Mouse (Mus musculus) neural tube, embryonic 14.5 days (tissue): Measurements from ENCODE around the gene Maml2. TPM values are rescaled to one million over a fixed set of nuclear protein-coding genes. Genes with fewer than 3 reads are reported as not detected.
A peak's percentile ranks its signal among the peaks of the same experiment; 100 is the strongest.

Source experiments
- ATAC-seq: fragments of 200-750 bp; cut with Nextera tagmentation; 2 replicates; pipeline ENCODE4 v1.8.0; 2017; ENCODE audit warnings: low read depth, mild to moderate bottlenecking, moderate TSS enrichment, moderate library complexity
- H3K27ac ChIP-seq: fragments of 300-500 bp; sonication (generic); 2 replicates; pipeline ENCODE4 v1.5.1; 2014; ENCODE audit warnings: low read depth, mild to moderate bottlenecking, control low read depth, low read length, moderate library complexity, mixed read lengths
- H3K27me3 ChIP-seq: fragments of 300-500 bp; sonication (generic); 2 replicates; pipeline ENCODE4 v1.6.1; 2014; ENCODE audit warnings: low read length; ENCODE audit not compliant: control insufficient read depth, insufficient read depth
- H3K36me3 ChIP-seq: fragments of 300-500 bp; sonication (generic); 2 replicates; pipeline ENCODE4 v1.6.1; 2014; ENCODE audit warnings: low read length, mixed read lengths; ENCODE audit not compliant: control insufficient read depth, insufficient read depth
- H3K4me1 ChIP-seq: fragments of 300-500 bp; sonication (generic); 2 replicates; pipeline ENCODE4 v1.6.1; 2014; ENCODE audit warnings: low read length; ENCODE audit not compliant: control insufficient read depth, insufficient read depth
- H3K4me2 ChIP-seq: fragments of 300-500 bp; sonication (generic); 2 replicates; pipeline ENCODE4 v1.6.1; 2014; ENCODE audit warnings: mild to moderate bottlenecking, low read depth, low read length, control low read depth
- H3K4me3 ChIP-seq: fragments of 300-500 bp; sonication (generic); 2 replicates; pipeline ENCODE4 v1.5.1; 2014; ENCODE audit warnings: low read depth, low read length, control low read depth, mixed read lengths
- H3K9ac ChIP-seq: fragments of 300-500 bp; sonication (generic); replicated peaks from 2 replicates; pipeline ENCODE4 v1.6.1; 2014; ENCODE audit warnings: low read depth, mild to moderate bottlenecking, control low read depth, low read length, mixed read lengths
- H3K9me3 ChIP-seq: fragments of 300-500 bp; sonication (generic); 2 replicates; pipeline ENCODE4 v1.6.1; 2016; ENCODE audit warnings: low read length; ENCODE audit not compliant: control insufficient read depth
- WGBS: fragments of 180-500 bp; shearing (Covaris S2); extraction: QIAGEN DNeasy Blood & Tissue Kit; methylation state at CpG from one replicate; pipeline ENCODE4 v1.1.7; 2014; 5-methylcytosine and 5-hydroxymethylcytosine counted together
- polyA plus RNA-seq: library from polyadenylated mRNA; unstranded; fragments of >200 nt; fragmentation: Nextera tagmentation; extraction: Ambion mirVana; gene quantifications from 2 replicates; pipeline ENCODE4 v1.2.1, GENCODE M21; 2014

Gene Maml2
- polyA plus RNA-seq, 1 experiment from 2014 or later, result 13.2 TPM

- no peak overlapping the region for H3K4me2 ChIP-seq
- H3K9ac ChIP-seq, result no peak overlapping the region
- no peaks in the 10 kb centered on the region for H3K27me3 ChIP-seq
- WGBS, result 66% methylated on average over 7 of the region's 7 CpGs
- H3K4me1 ChIP-seq, result no peaks in the 10 kb centered on the region
- no peaks in the 10 kb centered on the region for H3K9me3 ChIP-seq
- no peak overlapping the region for H3K4me3 ChIP-seq
- ATAC-seq, result no peak
- H3K27ac ChIP-seq, result no peak overlapping the region
- H3K36me3 ChIP-seq, result no peaks in the 10 kb centered on the region
These were observed 240.4 kb downstream of the Maml2 start for GRCm38 (mm10) chr9:13538200-13538599.

- no peak overlapping the region for H3K27ac ChIP-seq
- WGBS, result 55% methylated on average over 4 of the region's 4 CpGs
- ATAC-seq, result no peak
These were observed 241.8 kb downstream of the Maml2 start for GRCm38 (mm10) chr9:13539535-13539934.

GRCm38 (mm10) chr9:13540227-13540626 lies 242.5 kb downstream of the Maml2 start:
- Histone ChIP-seq H3K4me3 (no peak overlapping the region), H3K9ac (no peak overlapping the region), H3K4me2 (no peak overlapping the region), H3K4me1 (no peaks in the 10 kb centered on the region), H3K9me3 (no peaks in the 10 kb centered on the region), H3K27me3 (no peaks in the 10 kb centered on the region), H3K36me3 (no peaks in the 10 kb centered on the region), H3K27ac (no peak overlapping the region)
- no peak for ATAC-seq
- WGBS, result 84% methylated on average over 2 of the region's 2 CpGs

More at GRCm38 (mm10) chr9:13539535-13539934, 241.8 kb downstream of the Maml2 start:
- H3K4me2 ChIP-seq, result no peak overlapping the region
- no peaks in the 10 kb centered on the region for H3K9me3 ChIP-seq
- no peaks in the 10 kb centered on the region for H3K27me3 ChIP-seq
- no peaks in the 10 kb centered on the region for H3K4me1 ChIP-seq
- H3K36me3 ChIP-seq, result no peaks in the 10 kb centered on the region
- no peak overlapping the region for H3K9ac ChIP-seq
- H3K4me3 ChIP-seq, result no peak overlapping the region

- Histone ChIP-seq H3K36me3 (no peaks in the 10 kb centered on the region), H3K27ac (no peak overlapping the region), H3K4me1 (no peaks in the 10 kb centered on the region), H3K4me2 (no peak overlapping the region), H3K9ac (no peak overlapping the region), H3K27me3 (no peaks in the 10 kb centered on the region), H3K9me3 (no peaks in the 10 kb centered on the region), H3K4me3 (no peak overlapping the region)
- no peak for ATAC-seq
- 59% methylated on average over 6 of the region's 6 CpGs for WGBS
These were observed 243.0 kb downstream of the Maml2 start for GRCm38 (mm10) chr9:13540781-13541180.

- Histone ChIP-seq H3K4me1 (no peaks in the 10 kb centered on the region), H3K36me3 (no peaks in the 10 kb centered on the region), H3K4me2 (peak overlapping the region; percentile 9; the same call in 1 of the 2 replicates), H3K4me3 (no peak overlapping the region), H3K9me3 (no peaks in the 10 kb centered on the region), H3K27ac (peak overlapping the region; percentile 75), H3K9ac (no peak overlapping the region), H3K27me3 (no peaks in the 10 kb centered on the region)
- 34% methylated on average over 8 of the region's 8 CpGs for WGBS
- ATAC-seq, result peak; percentile 73
These were observed 245.4 kb downstream of the Maml2 start for GRCm38 (mm10) chr9:13543167-13543566.

- Histone ChIP-seq H3K36me3 (no peaks in the 10 kb centered on the region), H3K27ac (no peak overlapping the region), H3K9me3 (no peaks in the 10 kb centered on the region), H3K4me3 (no peak overlapping the region), H3K4me2 (no peak overlapping the region), H3K4me1 (no peaks in the 10 kb centered on the region), H3K27me3 (no peaks in the 10 kb centered on the region), H3K9ac (no peak overlapping the region)
- no peak for ATAC-seq
- 37% methylated on average over 8 of the region's 8 CpGs for WGBS
These were observed 246.4 kb downstream of the Maml2 start for GRCm38 (mm10) chr9:13544133-13544532.

GRCm38 (mm10) chr9:13545726-13546125 lies 248.0 kb downstream of the Maml2 start:
- Histone ChIP-seq H3K27me3 (no peaks in the 10 kb centered on the region), H3K4me1 (no peaks in the 10 kb centered on the region), H3K4me3 (no peak overlapping the region), H3K36me3 (no peaks in the 10 kb centered on the region), H3K9ac (no peak overlapping the region), H3K9me3 (no peaks in the 10 kb centered on the region), H3K4me2 (no peak overlapping the region), H3K27ac (no peak overlapping the region)
- 65% methylated on average over 6 of the region's 6 CpGs for WGBS
- ATAC-seq, result no peak

- H3K27me3 ChIP-seq, result no peaks in the 10 kb centered on the region
- no peaks in the 10 kb centered on the region for H3K4me1 ChIP-seq
- no peak for ATAC-seq
- H3K36me3 ChIP-seq, result no peaks in the 10 kb centered on the region
- H3K4me3 ChIP-seq, result no peak overlapping the region
- H3K9ac ChIP-seq, result no peak overlapping the region
- no peak overlapping the region for H3K27ac ChIP-seq
- WGBS, result 58% methylated on average over 3 of the region's 3 CpGs
- H3K9me3 ChIP-seq, result no peaks in the 10 kb centered on the region
- no peak overlapping the region for H3K4me2 ChIP-seq
These were observed 252.2 kb downstream of the Maml2 start for GRCm38 (mm10) chr9:13549911-13550310.

- no peaks in the 10 kb centered on the region for H3K9me3 ChIP-seq
- H3K4me2 ChIP-seq, result no peak overlapping the region
- H3K9ac ChIP-seq, result no peak overlapping the region
- H3K27ac ChIP-seq, result no peak overlapping the region
- H3K27me3 ChIP-seq, result no peaks in the 10 kb centered on the region
- no peaks in the 10 kb centered on the region for H3K4me1 ChIP-seq
- H3K4me3 ChIP-seq, result no peak overlapping the region
- ATAC-seq, result no peak
- no peaks in the 10 kb centered on the region for H3K36me3 ChIP-seq
- WGBS, result 54% methylated on average over 5 of the region's 5 CpGs
These were observed 254.8 kb downstream of the Maml2 start for GRCm38 (mm10) chr9:13552380-13553052.
